Mouse (Mus musculus) brain, adult 10 weeks (tissue): ENCODE measurements around the gene Cckbr. TPM values are rescaled to one million over a fixed set of nuclear protein-coding genes. Genes with fewer than 3 reads are reported as not detected.

Experiments
- polyA plus RNA-seq: library from polyadenylated mRNA; stranded (reverse); fragments of 350-450 nt; fragmentation: Illumina TruSeq; extraction: RNeasy Lipid Tissue Mini Kit (QIAGEN cat#74804); gene quantifications from one replicate; pipeline ENCODE4 v1.2.3, GENCODE M21; 2015; ENCODE audit warnings: low read depth, low replicate concordance

Gene Cckbr
- 40.7 TPM for polyA plus RNA-seq

GRCm38 (mm10) chr7:105425424-105426043 is at the start of gene Cckbr:
TSS of gene Cckbr (plus strand) at chr7:105425731.

DNA sequence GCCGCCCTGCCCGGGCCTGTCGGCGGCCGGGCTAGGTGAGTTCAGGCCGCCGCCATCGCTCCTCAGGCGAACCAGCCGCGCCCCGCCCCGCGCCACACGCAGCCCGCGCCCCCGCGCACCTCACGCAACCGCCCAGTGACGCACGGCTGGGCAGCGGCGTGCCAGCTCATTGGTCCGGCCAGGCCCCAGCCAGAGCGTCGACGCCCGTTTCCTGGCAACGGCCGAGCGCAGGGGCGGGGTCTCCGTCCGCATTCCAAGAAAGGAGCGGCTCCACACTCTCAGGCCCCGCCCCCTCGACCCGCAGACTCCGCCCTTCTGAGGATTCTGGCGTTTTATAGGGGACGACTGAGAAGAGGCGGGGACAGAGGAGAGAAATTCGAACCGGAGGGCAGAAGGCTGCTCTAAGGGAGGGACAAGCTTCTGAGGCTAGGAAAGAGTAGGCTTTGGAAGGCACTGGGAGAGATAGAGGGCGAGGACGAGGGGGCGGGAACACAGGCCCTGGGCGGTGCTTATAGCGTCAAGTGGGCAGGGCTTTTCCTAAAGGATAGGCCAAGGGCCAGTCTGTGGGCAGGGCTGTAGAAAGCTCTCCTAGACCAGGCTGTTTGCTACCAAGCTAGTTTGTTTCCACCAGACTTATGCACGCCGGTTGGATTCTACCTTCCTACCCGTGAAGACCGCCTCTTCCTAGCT is 25.5 kb upstream of the Cckbr start, which contains the start of gene Fam160a2:
TSS of gene Fam160a2 (minus strand) at position 120 of the 690 bp plus-strand sequence.

DNA sequence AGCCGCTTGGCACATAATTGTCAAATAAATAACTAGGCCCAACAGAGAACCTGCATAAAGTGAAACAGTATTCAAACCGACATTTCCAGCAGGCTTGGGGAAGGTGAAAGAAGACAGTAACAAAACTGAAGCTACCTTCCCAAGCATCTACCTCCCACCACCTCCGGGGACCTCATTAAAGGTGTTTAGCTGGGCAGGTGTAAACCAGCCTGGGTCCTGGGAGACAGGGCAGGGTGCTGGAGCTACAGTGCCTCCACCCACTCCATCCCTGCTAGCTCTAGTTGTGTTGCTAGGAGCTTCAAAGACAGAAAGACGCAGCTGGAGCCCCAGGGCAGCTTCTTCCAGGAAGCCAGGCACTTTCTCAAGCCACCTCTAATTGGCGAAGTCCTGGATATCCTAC is 21.3 kb upstream of the Cckbr start, which contains the start of gene Cnga4:
TSS of gene Cnga4 (plus strand) at position 301 of the 400 bp plus-strand sequence.

DNA sequence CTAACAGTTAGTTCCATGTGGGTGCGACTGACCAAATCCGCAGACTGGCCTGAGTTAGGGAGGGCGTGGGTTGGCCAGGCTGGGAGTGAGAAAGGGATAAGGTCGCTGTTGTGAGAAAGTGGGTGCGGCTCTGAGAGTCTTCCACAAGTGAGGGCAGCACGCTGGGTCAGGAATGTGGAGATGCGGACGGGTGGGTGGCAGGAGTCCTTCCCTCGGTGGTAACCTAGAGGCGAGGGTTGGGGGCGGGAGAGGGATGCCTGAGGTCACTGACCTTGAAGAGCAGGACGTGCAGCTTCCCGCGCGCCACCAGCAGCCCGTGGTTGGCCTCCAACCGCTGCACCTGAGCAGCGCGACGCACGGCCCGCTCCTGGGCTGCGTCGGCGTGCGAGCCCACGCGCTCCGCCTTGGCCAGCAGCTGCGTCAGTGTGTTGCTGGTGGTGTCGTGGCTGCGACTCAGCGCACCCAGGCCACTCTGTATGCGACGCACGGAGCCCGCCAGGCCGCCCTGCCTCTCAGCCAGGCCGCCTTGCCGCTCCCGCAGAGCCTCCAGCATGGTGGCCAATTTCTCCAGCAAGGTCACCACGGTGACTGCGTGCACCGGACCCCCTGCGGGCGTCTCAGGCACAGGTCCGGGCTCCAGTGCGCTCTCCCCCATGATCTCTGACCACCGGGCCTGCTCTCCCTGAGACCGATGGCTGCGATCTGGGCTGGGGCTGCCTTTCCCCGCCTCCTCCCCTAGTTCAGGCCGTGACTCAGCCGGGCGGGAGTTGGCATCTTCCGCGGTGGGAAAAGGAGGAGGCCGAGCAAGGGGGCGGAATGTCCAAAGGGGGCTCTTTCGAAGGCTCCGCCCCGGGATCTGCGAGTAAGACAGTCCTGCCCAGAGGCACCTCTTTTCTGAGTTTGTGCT is 56.2 kb downstream of the Cckbr start, which contains the start of gene Cavin3:
TSS of gene Cavin3 (minus strand) at position 796 of the 907 bp plus-strand sequence.

Other genes starting within 250 kb of the Cckbr start
- gene Olfr685, start 239.7 kb upstream of the Cckbr start, polyA plus RNA-seq, result not detected
- not detected for gene Olfr686, start 218.2 kb upstream of the Cckbr start, polyA plus RNA-seq
- not detected for gene Olfr688, start 137.6 kb upstream of the Cckbr start, polyA plus RNA-seq
- gene Olfr689, start 114.6 kb upstream of the Cckbr start, polyA plus RNA-seq, result not detected
- gene Olfr690, start 91.6 kb upstream of the Cckbr start, polyA plus RNA-seq, result not detected
- gene Olfr691, start 83.5 kb upstream of the Cckbr start, polyA plus RNA-seq, result not detected
- gene Olfr692, start 57.5 kb upstream of the Cckbr start, polyA plus RNA-seq, result not detected
- gene Gm5901, start 50.7 kb upstream of the Cckbr start, polyA plus RNA-seq, result not detected
- gene Fam160a2, start 25.7 kb upstream of the Cckbr start, polyA plus RNA-seq, result 27.9 TPM
- 1.3 TPM for gene Cnga4, start 21.2 kb upstream of the Cckbr start, polyA plus RNA-seq
- 23.3 TPM for gene Cavin3, start 56.6 kb downstream of the Cckbr start, polyA plus RNA-seq
- gene Smpd1, start 128.6 kb downstream of the Cckbr start, polyA plus RNA-seq, result 102 TPM
- 448 TPM for gene Apbb1, start 155.9 kb downstream of the Cckbr start, polyA plus RNA-seq
- 1.3 TPM for gene Hpx, start 174.4 kb downstream of the Cckbr start, polyA plus RNA-seq
- 125 TPM for gene Trim3, start 207.8 kb downstream of the Cckbr start, polyA plus RNA-seq
- gene Timm10b, start 214.3 kb downstream of the Cckbr start, polyA plus RNA-seq, result 103 TPM
- 102 TPM for gene Arfip2, start 214.7 kb downstream of the Cckbr start, polyA plus RNA-seq
- gene Gm45799, start 214.8 kb downstream of the Cckbr start, polyA plus RNA-seq, result 9.4 TPM
- gene Dnhd1, start 225.1 kb downstream of the Cckbr start, polyA plus RNA-seq, result 2.7 TPM